Mouse (Mus musculus) forebrain, postnatal 0 days (tissue): ENCODE measurements around the gene Thap12. TPM values are rescaled to one million over a fixed set of nuclear protein-coding genes. Genes with fewer than 3 reads are reported as not detected.

ENCODE experiments used
- ATAC-seq: fragments of 200-750 bp; cut with Nextera tagmentation; 2 replicates; pipeline ENCODE4 v1.8.0; 2017; ENCODE audit warnings: mild to moderate bottlenecking, moderate library complexity
- DNase-seq: peaks from one replicate; pipeline ENCODE4 v3.0.0-alpha.2; 2015
- H3K27ac ChIP-seq: fragments of 300-500 bp; sonication (generic); 2 replicates; pipeline ENCODE4 v1.5.1; 2014; ENCODE audit warnings: low read depth, mild to moderate bottlenecking, antibody characterized with exemption, low read length, moderate library complexity, mixed read lengths
- H3K27me3 ChIP-seq: fragments of 300-500 bp; sonication (generic); 2 replicates; pipeline ENCODE4 v1.6.1; 2014; ENCODE audit warnings: mild to moderate bottlenecking, low read length, mixed read lengths; ENCODE audit not compliant: insufficient read depth
- H3K36me3 ChIP-seq: fragments of 300-500 bp; sonication (generic); 2 replicates; pipeline ENCODE4 v1.6.1; 2014; ENCODE audit warnings: mild to moderate bottlenecking, moderate library complexity; ENCODE audit not compliant: insufficient read depth
- H3K4me1 ChIP-seq: fragments of 300-500 bp; sonication (generic); 2 replicates; pipeline ENCODE4 v1.6.1; 2014; ENCODE audit warnings: antibody characterized with exemption; ENCODE audit not compliant: insufficient read depth
- H3K4me2 ChIP-seq: fragments of 300-500 bp; sonication (generic); 2 replicates; pipeline ENCODE4 v1.6.1; 2014; ENCODE audit warnings: low read depth, mild to moderate bottlenecking, moderate library complexity
- H3K4me3 ChIP-seq: fragments of 300-500 bp; sonication (generic); 2 replicates; pipeline ENCODE4 v1.5.1; 2014; ENCODE audit warnings: low read depth, low read length, mixed read lengths
- H3K9ac ChIP-seq: fragments of 300-500 bp; sonication (generic); 2 replicates; pipeline ENCODE4 v1.6.1; 2014; ENCODE audit warnings: mild to moderate bottlenecking
- H3K9me3 ChIP-seq: fragments of 300-500 bp; sonication (generic); 2 replicates; pipeline ENCODE4 v1.6.1; 2016; ENCODE audit warnings: low read length
- CTCF ChIP-seq: sonication (generic); IDR thresholded peaks from 2 replicates; pipeline ENCODE4 v1.5.1; 2016; ENCODE audit warnings: antibody characterized with exemption, control low read depth, low read depth
- WGBS: fragments of 180-500 bp; shearing (Covaris S2); extraction: QIAGEN DNeasy Blood & Tissue Kit; methylation state at CpG from one replicate; pipeline ENCODE4 v1.1.7; 2014; 5-methylcytosine and 5-hydroxymethylcytosine counted together
- polyA plus RNA-seq: library from polyadenylated mRNA; unstranded; fragments of >200 nt; fragmentation: Nextera tagmentation; extraction: Ambion mirVana; gene quantifications from 2 replicates; pipeline ENCODE4 v1.2.1, GENCODE M21; 2015
- total RNA-seq: library from RNA; depleted of rRNA; stranded (reverse); fragments of >200 nt; gene quantifications from 2 replicates; pipeline ENCODE4 v1.2.3, GENCODE M21; 2014

Gene Thap12
- total and polyA plus RNA-seq, 2 experiments from 2014 or later = 51.3 to 97.3 TPM

DNA sequence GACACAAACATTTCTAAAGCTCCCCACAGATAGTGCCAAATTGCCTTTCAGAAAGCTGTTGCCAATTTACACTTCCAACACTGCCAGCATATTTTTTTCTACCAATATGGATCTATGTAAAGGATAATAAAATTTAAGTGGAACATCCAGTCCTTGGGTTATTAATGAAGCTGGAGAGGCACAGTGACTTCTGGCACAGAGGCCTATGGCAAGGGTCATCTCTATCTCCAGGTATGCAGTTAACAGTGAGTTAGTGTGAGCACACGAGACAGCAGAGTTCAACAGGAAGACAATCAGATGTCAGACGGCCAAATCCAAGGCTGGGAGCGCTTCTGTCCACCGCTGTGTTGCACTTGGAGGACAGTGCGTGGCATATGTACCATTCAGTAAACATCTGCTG lies 4.9 kb upstream of the Thap12 start:
- no peaks in the 10 kb centered on the region for H3K4me1 ChIP-seq
- no peak overlapping the region for H3K4me2 ChIP-seq
- H3K27me3 ChIP-seq = no peaks in the 10 kb centered on the region
- no peak overlapping the region for H3K4me3 ChIP-seq
- H3K36me3 ChIP-seq = no peaks in the 10 kb centered on the region
- H3K27ac ChIP-seq = no peak overlapping the region
- H3K9ac ChIP-seq = no peak overlapping the region
- ATAC-seq (no peak), DNase-seq (no peak)
- no peak for TF ChIP-seq CTCF
- H3K9me3 ChIP-seq = no peaks in the 10 kb centered on the region
- 66% methylated on average over 5 of the region's 5 CpGs for WGBS

GRCm38 (mm10) chr7:98698590-98698989 lies 4.3 kb upstream of the Thap12 start:
- H3K9ac ChIP-seq = no peak overlapping the region
- DNase-seq = no peak
- no peaks in the 10 kb centered on the region for H3K27me3 ChIP-seq
- no peaks in the 10 kb centered on the region for H3K9me3 ChIP-seq
- H3K4me3 ChIP-seq = no peak overlapping the region
- 87% methylated on average over 4 of the region's 4 CpGs for WGBS
- no peak overlapping the region for H3K27ac ChIP-seq
- H3K4me1 ChIP-seq = no peaks in the 10 kb centered on the region
- ATAC-seq = no peak
- H3K36me3 ChIP-seq = no peaks in the 10 kb centered on the region
- H3K4me2 ChIP-seq = no peak overlapping the region
- TF ChIP-seq CTCF = no peak

- no peaks in the 10 kb centered on the region for H3K9me3 ChIP-seq
- peak overlapping the region; percentile 78; the same call in 1 of the 2 replicates for H3K4me2 ChIP-seq
- peaks cover 11% of the 10 kb centered on the region for H3K4me1 ChIP-seq
- H3K27ac ChIP-seq = no peak overlapping the region
- DNase-seq = no peak
- 55% methylated on average over 7 of the region's 7 CpGs for WGBS
- H3K4me3 ChIP-seq = peak overlapping the region; percentile 84; the same call in 1 of the 2 replicates
- ATAC-seq = no peak
- no peaks in the 10 kb centered on the region for H3K36me3 ChIP-seq
- no peak overlapping the region for H3K9ac ChIP-seq
- no peak for TF ChIP-seq CTCF
- H3K27me3 ChIP-seq = no peaks in the 10 kb centered on the region
Measured at GRCm38 (mm10) chr7:98701771-98702170, 1.1 kb upstream of the Thap12 start.

- H3K4me1 ChIP-seq = peaks cover 11% of the 10 kb centered on the region
- H3K36me3 ChIP-seq = no peaks in the 10 kb centered on the region
- no peaks in the 10 kb centered on the region for H3K9me3 ChIP-seq
- peak; percentile 8; the same call in 1 of the 2 replicates for ATAC-seq
- peak overlapping the region; percentile 84 for H3K4me3 ChIP-seq
- 0 out of 2 replicates have a peak, but pooled peaks have one; percentile 6 for TF ChIP-seq CTCF
- peak; percentile 36 for DNase-seq
- H3K27ac ChIP-seq = peak overlapping the region; percentile 75
- WGBS = 4% methylated on average over 35 of the region's 38 CpGs
- peak overlapping the region; percentile 72 for H3K4me2 ChIP-seq
- H3K9ac ChIP-seq = peak overlapping the region; percentile 82
- no peaks in the 10 kb centered on the region for H3K27me3 ChIP-seq
Measured at GRCm38 (mm10) chr7:98703365-98703881, 520 bp downstream of the Thap12 start.

GRCm38 (mm10) chr7:98704276-98704675 lies 1.4 kb downstream of the Thap12 start:
- Histone ChIP-seq H3K4me1 (peaks cover 11% of the 10 kb centered on the region), H3K9me3 (no peaks in the 10 kb centered on the region), H3K27me3 (no peaks in the 10 kb centered on the region), H3K27ac (no peak overlapping the region), H3K9ac (peak overlapping the region; percentile 82; the same call in 1 of the 2 replicates), H3K36me3 (no peaks in the 10 kb centered on the region), H3K4me3 (peak overlapping the region; percentile 84), H3K4me2 (peak overlapping the region; percentile 72)
- WGBS = 59% methylated on average over 5 of the region's 5 CpGs
- ATAC-seq = no peak
- no peak for TF ChIP-seq CTCF
- DNase-seq = no peak

GRCm38 (mm10) chr7:98713661-98714060 lies 10.8 kb downstream of the Thap12 start:
- 88% methylated on average over 3 of the region's 3 CpGs for WGBS
- DNase-seq = no peak
- no peaks in the 10 kb centered on the region for H3K27me3 ChIP-seq
- no peak for ATAC-seq
- H3K4me1 ChIP-seq = no peaks in the 10 kb centered on the region
- no peaks in the 10 kb centered on the region for H3K9me3 ChIP-seq
- no peak overlapping the region for H3K4me2 ChIP-seq
- H3K36me3 ChIP-seq = peaks cover 51% of the 10 kb centered on the region
- H3K9ac ChIP-seq = no peak overlapping the region
- no peak overlapping the region for H3K27ac ChIP-seq
- no peak for TF ChIP-seq CTCF
- no peak overlapping the region for H3K4me3 ChIP-seq

GRCm38 (mm10) chr7:98717438-98717837 lies 14.5 kb downstream of the Thap12 start:
- ATAC-seq (no peak), DNase-seq (no peak)
- TF ChIP-seq CTCF = no peak
- no peaks in the 10 kb centered on the region for H3K9me3 ChIP-seq
- H3K9ac ChIP-seq = no peak overlapping the region
- H3K27me3 ChIP-seq = no peaks in the 10 kb centered on the region
- no peak overlapping the region for H3K27ac ChIP-seq
- no peak overlapping the region for H3K4me3 ChIP-seq
- WGBS = 71% methylated on average over 3 of the region's 3 CpGs
- peaks cover 41% of the 10 kb centered on the region for H3K36me3 ChIP-seq
- H3K4me1 ChIP-seq = no peaks in the 10 kb centered on the region
- no peak overlapping the region for H3K4me2 ChIP-seq
